Mouse (Mus musculus): ENCODE results near the gene Fth1. TPM values are rescaled to one million over a fixed set of nuclear protein-coding genes. Genes with fewer than 3 reads are reported as not detected.

Fth1 gene
- polyA plus RNA-seq, 1 experiment from 2014 or later = 1,618 TPM

Other genes starting within 250 kb of the Fth1 start
- gene Scgb2a2, start 133.0 kb upstream of the Fth1 start, polyA plus RNA-seq (2015; fragmentation: Nextera tagmentation; extraction: Ambion mirVana) = not detected in 2 replicates
- gene Incenp, start 81.0 kb upstream of the Fth1 start, polyA plus RNA-seq (2015; fragmentation: Nextera tagmentation; extraction: Ambion mirVana) = 31.3 and 32.9 TPM in 2 replicates
- gene Best1, start 21.0 kb downstream of the Fth1 start, polyA plus RNA-seq (2015; fragmentation: Nextera tagmentation; extraction: Ambion mirVana) = 1.5 and 1.7 TPM in 2 replicates
- gene Rab3il1, start 21.1 kb downstream of the Fth1 start, polyA plus RNA-seq (2015; fragmentation: Nextera tagmentation; extraction: Ambion mirVana) = 22.6 and 25.1 TPM in 2 replicates
- 15.2 and 18.0 TPM in 2 replicates for gene Fads3, start 61.0 kb downstream of the Fth1 start, polyA plus RNA-seq (2015; fragmentation: Nextera tagmentation; extraction: Ambion mirVana)
- gene Fads2, start 121.1 kb downstream of the Fth1 start, polyA plus RNA-seq (2015; fragmentation: Nextera tagmentation; extraction: Ambion mirVana) = 149 and 152 TPM in 2 replicates
- gene Fads1, start 202.3 kb downstream of the Fth1 start, polyA plus RNA-seq (2015; fragmentation: Nextera tagmentation; extraction: Ambion mirVana) = 157 and 159 TPM in 2 replicates
- 386 and 403 TPM in 2 replicates for gene Tmem258, start 223.4 kb downstream of the Fth1 start, polyA plus RNA-seq (2015; fragmentation: Nextera tagmentation; extraction: Ambion mirVana)
- 34.4 and 34.9 TPM in 2 replicates for gene Fen1, start 223.6 kb downstream of the Fth1 start, polyA plus RNA-seq (2015; fragmentation: Nextera tagmentation; extraction: Ambion mirVana)

All from hindbrain, embryonic 13.5 days (tissue).